Mouse (Mus musculus) urinary bladder, adult 2 months (tissue): Measurements from ENCODE around the gene Cxcr5. TPM values are rescaled to one million over a fixed set of nuclear protein-coding genes. Genes with fewer than 3 reads are reported as not detected.

Source experiments
- DNase-seq: peaks from one replicate; pipeline ENCODE4 v3.0.0; 2022; ENCODE audit warnings: low spot score
- polyA plus RNA-seq: library from polyadenylated mRNA; depleted of rRNA; stranded (reverse); fragments of >200 nt; gene quantifications from 2 replicates; pipeline ENCODE4 v1.2.3, GENCODE M21; 2012; rRNA removed

Cxcr5 gene
- 0.11 and 0.16 TPM in 2 replicates for polyA plus RNA-seq

GRCm38 (mm10) chr9:44561597-44561996 lies at the start of gene Cxcr5:
Gene Cxcr5, minus strand, starts transcription at chr9:44561877.
- no peak for DNase-seq

GRCm38 (mm10) chr9:44610371-44610770 lies 48.7 kb upstream of the Cxcr5 start:
- no peak for DNase-seq

- DNase-seq: no peak
These were observed 45.6 kb upstream of the Cxcr5 start for GRCm38 (mm10) chr9:44607306-44607705.

GRCm38 (mm10) chr9:44606646-44607045 lies 45.0 kb upstream of the Cxcr5 start:
- DNase-seq: no peak

GRCm38 (mm10) chr9:44605616-44606165 lies 44.0 kb upstream of the Cxcr5 start:
- DNase-seq: no peak

GRCm38 (mm10) chr9:44604779-44605615 lies 43.3 kb upstream of the Cxcr5 start, which contains the start of gene Ddx6:
Gene Ddx6, plus strand, starts transcription at chr9:44604892.
- DNase-seq: peak; percentile 82

GRCm38 (mm10) chr9:44604290-44604778 lies 42.7 kb upstream of the Cxcr5 start:
- DNase-seq: no peak

GRCm38 (mm10) chr9:44603454-44604289 lies 42.0 kb upstream of the Cxcr5 start:
- DNase-seq: no peak

- DNase-seq: no peak
These were observed 41.1 kb upstream of the Cxcr5 start for GRCm38 (mm10) chr9:44602766-44603165.

GRCm38 (mm10) chr9:44600801-44601200 lies 39.1 kb upstream of the Cxcr5 start:
- no peak for DNase-seq

- no peak for DNase-seq
These were observed 37.9 kb upstream of the Cxcr5 start for GRCm38 (mm10) chr9:44599616-44600015.

- peak; percentile 35 for DNase-seq
These were observed 37.3 kb upstream of the Cxcr5 start for GRCm38 (mm10) chr9:44598899-44599495.

GRCm38 (mm10) chr9:44597742-44598141 lies 36.1 kb upstream of the Cxcr5 start:
- DNase-seq: no peak

GRCm38 (mm10) chr9:44595537-44595930 lies 33.9 kb upstream of the Cxcr5 start:
- no peak for DNase-seq

GRCm38 (mm10) chr9:44594901-44595536 lies 33.3 kb upstream of the Cxcr5 start:
- DNase-seq: no peak

- DNase-seq: no peak
These were observed 32.2 kb upstream of the Cxcr5 start for GRCm38 (mm10) chr9:44593886-44594285.

- no peak for DNase-seq
These were observed 31.5 kb upstream of the Cxcr5 start for GRCm38 (mm10) chr9:44593221-44593620.

- no peak for DNase-seq
These were observed 30.0 kb upstream of the Cxcr5 start for GRCm38 (mm10) chr9:44591595-44592188.

- DNase-seq: no peak
These were observed 29.3 kb upstream of the Cxcr5 start for GRCm38 (mm10) chr9:44590969-44591368.

- no peak for DNase-seq
These were observed 27.4 kb upstream of the Cxcr5 start for GRCm38 (mm10) chr9:44589095-44589494.

GRCm38 (mm10) chr9:44588605-44589004 lies 26.9 kb upstream of the Cxcr5 start:
- no peak for DNase-seq
